ENCODE assay signal across 8 mouse cellular contexts in the genomic region with DNA sequence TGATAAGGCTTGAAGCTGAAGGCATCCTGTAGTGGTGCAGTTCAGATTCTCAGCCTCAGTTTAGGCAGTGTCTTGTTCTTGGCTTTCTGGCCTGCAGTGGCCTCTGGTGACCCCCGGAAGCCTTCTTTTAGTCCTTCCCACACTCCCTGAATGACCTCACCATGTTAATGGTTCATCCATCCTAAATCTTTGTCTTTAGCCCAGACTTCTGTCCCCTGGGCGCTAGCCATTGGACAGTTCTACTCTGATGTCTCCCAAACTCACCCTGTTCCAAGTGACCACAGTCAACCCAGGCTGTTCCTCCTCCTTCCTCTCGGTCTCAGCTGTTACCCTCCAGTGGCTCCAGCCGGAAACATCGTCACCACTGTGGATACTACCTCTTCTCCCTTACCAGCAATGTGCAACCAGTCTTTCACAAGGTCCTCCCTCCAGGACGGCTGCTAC. TPM values are rescaled to one million over a fixed set of nuclear protein-coding genes. Genes with fewer than 3 reads are reported as not detected.
DNase-seq lines count a peak whose midpoint lies in the region; ATAC-seq and TF ChIP-seq lines count a peak whose summit lies in the region.

No protein-coding gene starts in this region.

- H3K36me3 ChIP-seq in ES-E14 (ENCODE audit: control insufficient read depth, insufficient read depth, low read length, poor library complexity, severe bottlenecking) = peaks cover 22% of the 10 kb centered on the region
- H3K36me3 ChIP-seq in forebrain, embryonic 12.5 days (replicated peaks) = peaks cover 50% of the 10 kb centered on the region
- H3K36me3 ChIP-seq in limb, embryonic 12.5 days = peaks cover 62% of the 10 kb centered on the region
- H3K36me3 ChIP-seq in midbrain, embryonic 15.5 days (replicated peaks) = peaks cover 33% of the 10 kb centered on the region

- WGBS in forebrain, embryonic 12.5 days = 79% methylated on average over 6 of the region's 6 CpGs
- WGBS in limb, embryonic 12.5 days = 67% methylated on average over 6 of the region's 6 CpGs
- 74% methylated on average over 6 of the region's 6 CpGs for WGBS in midbrain, embryonic 15.5 days

- H3K4me2 ChIP-seq in forebrain, embryonic 12.5 days = peak overlapping the region; percentile 54
- H3K4me2 ChIP-seq in limb, embryonic 12.5 days = peak overlapping the region; percentile 58
- peak overlapping the region; percentile 52 for H3K4me2 ChIP-seq in midbrain, embryonic 15.5 days

- no peak for DNase-seq in ES-E14 (ENCODE audit: low read depth, low spot score)
- peak; percentile 52 to 61 for DNase-seq in heart, postnatal 36 days
- no peak for DNase-seq in Muller cell, postnatal 12 days (ENCODE audit: inconsistent ontology term)
- no peak for DNase-seq in urinary bladder, postnatal 10 days (ENCODE audit: low spot score)
- no peak for DNase-seq in right cerebral cortex, adult 18-20 months

- intact Hi-C loops in heart, postnatal 36 days (cut with DNase I) = no loop called here

- peaks cover 32% of the 10 kb centered on the region for H3K27me3 ChIP-seq in forebrain, embryonic 12.5 days
- H3K27me3 ChIP-seq in limb, embryonic 12.5 days = peaks cover 7% of the 10 kb centered on the region
- H3K27me3 ChIP-seq in midbrain, embryonic 15.5 days (replicated peaks) = peaks cover 6% of the 10 kb centered on the region

- no peak; the same call in 1 of the 2 replicates for ATAC-seq in forebrain, embryonic 12.5 days (ENCODE audit: low FRiP score)
- no peak for ATAC-seq in limb, embryonic 12.5 days (ENCODE audit: insufficient number of reproducible peaks, insufficient read depth, low FRiP score, low TSS enrichment, low read depth)
- ATAC-seq in midbrain, embryonic 15.5 days (replicated peaks) = peak; percentile 57; the same call in 1 of the 2 replicates

- H3K4me3 ChIP-seq in ES-E14 (ENCODE audit: insufficient read depth in 1 of 2, low read depth in 1 of 2, low read length in 2 of 2, poor library complexity in 1 of 2, severe bottlenecking in 1 of 2) = peak overlapping the region in 1 of 2 experiments; percentile 49; a peak in 2 of 4 replicates
- H3K4me3 ChIP-seq in forebrain, embryonic 12.5 days (replicated peaks) = peak overlapping the region; percentile 25
- peak overlapping the region; percentile 29 for H3K4me3 ChIP-seq in limb, embryonic 12.5 days (replicated peaks)
- peak overlapping the region; percentile 23 for H3K4me3 ChIP-seq in midbrain, embryonic 15.5 days

- no peaks in the 10 kb centered on the region for H3K9me3 ChIP-seq in ES-E14 (ENCODE audit: control insufficient read depth, insufficient read depth, low read depth, low read length)
- H3K9me3 ChIP-seq in forebrain, embryonic 12.5 days = no peaks in the 10 kb centered on the region
- no peaks in the 10 kb centered on the region for H3K9me3 ChIP-seq in limb, embryonic 12.5 days
- H3K9me3 ChIP-seq in midbrain, embryonic 15.5 days = no peaks in the 10 kb centered on the region

- H3K27ac ChIP-seq in ES-E14 (ENCODE audit: insufficient read depth, low read depth, low read length, poor library complexity, severe bottlenecking) = peak overlapping the region; percentile 22; the same call in 1 of the 2 replicates
- H3K27ac ChIP-seq in forebrain, embryonic 12.5 days = peak overlapping the region; percentile 80
- peak overlapping the region; percentile 89 for H3K27ac ChIP-seq in limb, embryonic 12.5 days
- peak overlapping the region; percentile 76 for H3K27ac ChIP-seq in midbrain, embryonic 15.5 days

- peaks cover 2 to 19% of the 10 kb centered on the region in 2 experiments; a peak in 2 of 4 replicates for H3K4me1 ChIP-seq in ES-E14 (ENCODE audit: control insufficient read depth in 2 of 2, insufficient read depth in 2 of 2, low read length in 2 of 2, poor library complexity in 1 of 2)
- peaks cover 21% of the 10 kb centered on the region for H3K4me1 ChIP-seq in forebrain, embryonic 12.5 days
- H3K4me1 ChIP-seq in limb, embryonic 12.5 days (replicated peaks) = peaks cover 22% of the 10 kb centered on the region
- peaks cover 21% of the 10 kb centered on the region for H3K4me1 ChIP-seq in midbrain, embryonic 15.5 days

- no peak overlapping the region for H3K9ac ChIP-seq in ES-E14 (ENCODE audit: insufficient read depth, low read depth, low read length, poor library complexity, severe bottlenecking)
- peak overlapping the region; percentile 57 for H3K9ac ChIP-seq in forebrain, embryonic 12.5 days
- peak overlapping the region; percentile 13; the same call in 1 of the 2 replicates for H3K9ac ChIP-seq in limb, embryonic 12.5 days (replicated peaks)
- H3K9ac ChIP-seq in midbrain, embryonic 15.5 days = peak overlapping the region; percentile 29; the same call in 1 of the 2 replicates

- in situ Hi-C loops in ES-E14 (cut with MboI; ENCODE audit: low sequenced_read_pairs in 2 of 2, unreplicated experiment in 2 of 2) = no loop called here

TF ChIP-seq in ES-E14, 5 proteins besides CTCF, POLR2A, EP300 and RAD21:
- TF ChIP-seq ZC3H11A (IDR thresholded peaks at IDR 0.05; ENCODE audit: borderline replicate concordance, low read depth, low read length) (no peak), ZNF384 (IDR thresholded peaks at IDR 0.05; ENCODE audit: low read depth, low read length) (no peak), HCFC1 (IDR thresholded peaks at IDR 0.05; ENCODE audit: borderline replicate concordance, insufficient read depth, low read length) (no peak), MAFK (IDR thresholded peaks at IDR 0.05; ENCODE audit: insufficient read depth, low read depth, low read length) (no peak), CHD2 (IDR thresholded peaks at IDR 0.05; ENCODE audit: low read depth, low read length) (no peak)

RNA-seq across cellular contexts. Expression of gene Rela, which starts 12.0 kb away (rescaled TPM):
- total RNA-seq in ES-E14 (2012; rRNA removed) = 9.7 and 12.1 TPM in 2 replicates
- 34.1 and 36.9 TPM in 2 replicates for polyA plus RNA-seq in forebrain, embryonic 12.5 days (2016; fragmentation: Nextera tagmentation; extraction: Ambion mirVana)
- 10 to 100 TPM; 25.6 to 31.2 TPM for total RNA-seq in heart, postnatal 36 days (2021)
- 44.7 and 45.9 TPM in 2 replicates for polyA plus RNA-seq in limb, embryonic 12.5 days (2016; fragmentation: Nextera tagmentation; extraction: Ambion mirVana)
- polyA plus RNA-seq in midbrain, embryonic 15.5 days (2015; fragmentation: Nextera tagmentation; extraction: Ambion mirVana) = 36.9 and 39.2 TPM in 2 replicates

RNA-seq across cellular contexts. Expression of gene Sipa1, which starts 14.2 kb away (rescaled TPM):
- total RNA-seq in ES-E14 (2012; rRNA removed) = 10.5 and 14.5 TPM in 2 replicates
- polyA plus RNA-seq in forebrain, embryonic 12.5 days (2016; fragmentation: Nextera tagmentation; extraction: Ambion mirVana) = 16.3 and 16.8 TPM in 2 replicates
- 10 to 100 TPM; 19.5 to 29.0 TPM for total RNA-seq in heart, postnatal 36 days (2021)
- polyA plus RNA-seq in limb, embryonic 12.5 days (2016; fragmentation: Nextera tagmentation; extraction: Ambion mirVana) = 26.5 and 27.6 TPM in 2 replicates
- 17.1 and 19.6 TPM in 2 replicates for polyA plus RNA-seq in midbrain, embryonic 15.5 days (2015; fragmentation: Nextera tagmentation; extraction: Ambion mirVana)

RNA-seq across cellular contexts. Expression of gene Map3k11, which starts 39.2 kb away (rescaled TPM):
- 15.0 and 19.3 TPM in 2 replicates for total RNA-seq in ES-E14 (2012; rRNA removed)
- 19.2 and 22.2 TPM in 2 replicates for polyA plus RNA-seq in forebrain, embryonic 12.5 days (2016; fragmentation: Nextera tagmentation; extraction: Ambion mirVana)
- 10 to 100 TPM; 26.0 to 29.5 TPM for total RNA-seq in heart, postnatal 36 days (2021)
- 19.4 and 19.6 TPM in 2 replicates for polyA plus RNA-seq in limb, embryonic 12.5 days (2016; fragmentation: Nextera tagmentation; extraction: Ambion mirVana)
- 12.5 and 14.0 TPM in 2 replicates for polyA plus RNA-seq in midbrain, embryonic 15.5 days (2015; fragmentation: Nextera tagmentation; extraction: Ambion mirVana)

RNA-seq across cellular contexts. Expression of gene Kat5, which starts 39.3 kb away (rescaled TPM):
- total RNA-seq in ES-E14 (2012; rRNA removed) = 52.2 and 75.6 TPM in 2 replicates
- 65.7 and 77.2 TPM in 2 replicates for polyA plus RNA-seq in forebrain, embryonic 12.5 days (2016; fragmentation: Nextera tagmentation; extraction: Ambion mirVana)
- 10 to 100 TPM; 30.3 to 37.0 TPM for total RNA-seq in heart, postnatal 36 days (2021)
- 56.3 and 60.1 TPM in 2 replicates for polyA plus RNA-seq in limb, embryonic 12.5 days (2016; fragmentation: Nextera tagmentation; extraction: Ambion mirVana)
- 82.3 and 84.7 TPM in 2 replicates for polyA plus RNA-seq in midbrain, embryonic 15.5 days (2015; fragmentation: Nextera tagmentation; extraction: Ambion mirVana)

RNA-seq across cellular contexts. Expression of gene Pcnx3, which starts 39.4 kb away (rescaled TPM):
- total RNA-seq in ES-E14 (2012; rRNA removed) = 63.9 and 98.9 TPM in 2 replicates
- polyA plus RNA-seq in forebrain, embryonic 12.5 days (2016; fragmentation: Nextera tagmentation; extraction: Ambion mirVana) = 32.4 and 35.1 TPM in 2 replicates
- total RNA-seq in heart, postnatal 36 days (2021) = 10 to 100 TPM; 15.7 to 16.8 TPM
- polyA plus RNA-seq in limb, embryonic 12.5 days (2016; fragmentation: Nextera tagmentation; extraction: Ambion mirVana) = 35.9 and 38.3 TPM in 2 replicates
- polyA plus RNA-seq in midbrain, embryonic 15.5 days (2015; fragmentation: Nextera tagmentation; extraction: Ambion mirVana) = 29.2 TPM in 2 replicates

Comparison
In these comparisons a context has a peak if more than half of its experiments do, and no peak if none do; other contexts are left out.
1. DNase-seq: peak in heart, postnatal 36 days (2 of 2); none in ES-E14 (single experiment), Muller cell, postnatal 12 days (single experiment), urinary bladder, postnatal 10 days (single experiment) and right cerebral cortex, adult 18-20 months (single experiment).
2. H3K27ac ChIP-seq: peak in every context shown above with its lines; median percentile 89 in limb, embryonic 12.5 days; 80 in forebrain, embryonic 12.5 days; 76 in midbrain, embryonic 15.5 days; 22 in ES-E14.
3. Peak in every context shown above with its lines, with median percentiles within 50 percentile points of each other: H3K4me2 ChIP-seq.